Mouse (Mus musculus) cerebellum, postnatal 25 days (tissue): ENCODE data around the gene M6pr.

Source experiments
- DNase-seq, 2 experiments: peaks; one replicate each; pipeline ENCODE4 v3.0.0; 2021; ENCODE audit warnings: mixed read lengths in 2 of 2

M6pr gene

DNA sequence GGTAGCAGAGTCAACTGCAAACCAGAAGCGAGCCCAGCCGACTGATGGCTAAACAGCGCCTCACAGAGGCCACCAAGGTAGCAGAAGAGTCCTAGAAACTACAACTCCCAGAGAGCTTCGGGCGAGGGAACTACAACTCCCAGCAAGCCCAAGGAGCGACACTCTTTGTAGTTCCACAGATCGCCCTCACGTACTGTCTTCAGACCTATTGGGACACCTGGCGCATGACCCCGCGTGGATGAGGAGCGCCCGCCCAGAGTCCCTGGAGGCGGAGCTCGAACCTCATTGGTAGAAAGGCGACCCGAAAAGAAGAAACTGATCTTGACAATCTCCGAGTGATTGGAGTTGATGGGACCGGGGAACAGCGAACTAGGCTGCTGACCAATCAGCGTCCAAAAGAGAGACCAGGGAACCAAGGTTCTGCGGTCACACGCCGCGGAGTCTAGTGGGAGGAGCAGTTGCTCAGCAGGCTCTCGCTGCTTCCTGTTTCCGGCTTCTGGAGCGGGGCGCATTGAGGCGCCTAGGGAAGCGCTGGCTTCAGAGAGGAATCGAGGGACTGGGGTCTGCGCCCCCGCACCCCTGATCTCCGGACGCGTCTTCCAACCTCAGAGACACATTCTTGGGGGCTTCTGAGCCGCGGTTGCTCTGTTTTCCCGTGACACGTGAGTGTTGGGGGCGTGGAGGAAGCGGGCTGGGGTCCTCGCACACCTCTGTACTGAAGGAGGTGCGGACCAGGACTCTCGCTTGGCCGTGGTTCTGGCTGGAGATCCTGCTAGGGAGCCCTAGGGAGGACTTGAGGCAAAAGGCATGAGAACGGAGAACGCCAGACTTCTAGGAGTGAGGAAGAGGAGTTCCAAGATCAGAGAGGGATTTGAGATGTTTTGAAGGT, at the start of gene M6pr:
M6pr (plus strand) TSS at position 216 of the 889 bp plus-strand sequence.
- peak; percentile 94 to 95 for DNase-seq

DNA sequence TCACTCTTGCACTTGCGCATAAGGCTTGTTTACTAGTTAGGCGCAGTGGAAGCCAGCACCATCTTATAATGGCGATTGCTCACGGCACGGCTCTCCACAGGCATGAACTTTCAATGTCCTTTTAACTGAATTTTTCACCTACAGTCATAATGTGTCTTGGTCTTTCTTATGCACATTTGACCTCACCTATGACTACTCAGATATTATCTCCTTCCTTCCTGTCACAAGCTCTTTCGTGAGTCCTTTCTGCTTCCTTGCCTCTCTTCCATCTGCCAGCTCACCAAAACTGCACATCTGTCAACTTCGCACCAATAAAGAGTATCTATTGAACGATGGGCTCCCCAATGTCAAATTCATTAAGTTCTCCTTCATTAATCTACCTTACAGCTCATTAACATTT, 46.0 kb upstream of the M6pr start:
- DNase-seq = no peak

DNA sequence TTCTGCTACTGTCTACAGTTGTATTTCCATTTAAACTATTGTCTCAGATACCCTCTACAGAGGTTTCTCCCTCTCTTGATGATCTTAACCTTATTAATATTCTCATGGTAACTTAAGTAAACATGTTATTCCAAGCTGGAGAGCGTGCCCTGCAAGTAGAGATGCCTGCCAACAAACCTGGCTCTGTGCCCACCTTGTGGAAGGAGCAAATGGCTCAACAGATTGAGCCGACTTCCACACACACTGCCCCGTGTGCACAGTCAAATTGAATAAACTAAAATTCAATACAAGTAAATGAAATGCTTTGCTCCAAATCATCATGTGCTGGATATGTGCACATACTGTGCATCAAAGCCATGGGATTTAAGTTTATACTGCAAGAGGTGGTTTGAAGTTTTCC, 40.0 kb upstream of the M6pr start:
- DNase-seq = peak; percentile 94 to 98

DNA sequence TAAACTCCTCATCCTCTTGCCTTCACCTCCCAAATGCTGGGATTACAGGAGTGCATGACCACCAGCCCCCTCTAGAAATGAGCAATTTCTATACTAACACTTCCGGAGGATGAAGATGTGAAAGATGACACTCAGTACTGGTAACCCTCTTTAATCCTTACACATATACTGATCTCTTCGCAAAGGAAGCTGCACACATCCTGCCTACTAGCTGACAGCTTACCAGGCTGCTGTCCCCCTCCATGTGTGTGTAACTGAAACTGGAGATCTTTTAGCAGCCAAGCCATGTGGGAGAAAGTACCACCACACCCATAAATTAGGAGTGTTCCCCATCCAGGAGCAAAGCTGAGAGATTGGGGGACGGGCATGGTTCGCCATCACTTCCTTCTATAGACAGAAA, 39.4 kb upstream of the M6pr start:
- no peak for DNase-seq

DNA sequence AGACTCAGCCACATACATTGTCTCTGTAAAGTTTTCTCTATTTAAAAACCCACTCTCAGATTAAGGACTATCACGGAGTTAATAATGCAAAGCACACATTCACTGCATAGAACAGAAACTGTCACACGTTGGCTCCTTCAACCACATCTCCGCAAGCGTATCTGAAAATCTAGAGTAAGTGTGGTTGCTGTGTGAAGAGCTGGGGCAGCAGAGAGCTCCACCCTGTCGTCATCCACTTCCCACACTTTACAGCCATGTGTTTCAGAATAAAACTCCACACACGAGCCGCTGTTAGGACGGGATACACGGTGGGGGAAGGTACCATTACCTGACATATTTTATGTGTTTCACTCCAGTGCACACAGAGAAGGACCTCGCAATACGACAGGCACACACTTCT, 38.4 kb upstream of the M6pr start:
- no peak for DNase-seq

DNA sequence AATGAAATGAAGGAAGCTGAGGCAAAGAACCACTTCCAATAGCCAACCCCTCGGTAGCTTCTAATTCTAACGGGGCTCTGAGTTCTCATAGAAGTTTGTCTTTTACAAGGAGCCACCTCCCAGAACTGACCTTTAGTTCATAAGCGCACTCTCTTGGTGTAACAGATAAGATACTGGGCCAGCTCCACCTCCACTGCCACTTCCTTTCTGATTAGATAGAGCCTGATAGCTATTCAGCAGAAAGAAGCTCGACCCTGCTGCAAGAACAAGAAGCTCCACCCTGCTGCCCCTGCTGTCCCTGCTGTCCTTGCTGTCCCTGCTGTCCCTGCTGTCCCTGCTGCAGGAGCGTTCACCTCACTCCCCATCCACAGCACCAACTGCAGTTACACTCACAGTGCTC, 34.0 kb upstream of the M6pr start:
- no peak for DNase-seq

DNA sequence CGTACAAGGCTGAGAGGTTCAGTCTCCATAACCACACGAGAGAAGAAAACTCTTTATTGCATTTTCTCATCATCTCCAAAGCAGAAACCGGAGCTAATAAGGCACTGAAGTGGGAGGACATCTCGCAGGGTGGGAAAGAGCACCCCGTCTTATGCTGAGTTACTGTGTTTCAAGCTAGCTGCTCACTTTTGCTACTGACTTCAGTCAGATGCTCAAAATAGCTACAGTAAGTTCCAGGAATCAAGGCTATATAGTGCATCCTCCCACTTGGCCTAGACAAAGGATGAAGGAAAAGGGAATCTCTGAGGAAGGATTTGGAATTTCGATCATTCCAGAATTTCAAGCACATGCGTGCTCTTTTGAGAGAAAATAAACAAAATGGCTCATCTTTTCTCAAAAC, 32.0 kb upstream of the M6pr start:
- no peak for DNase-seq

DNA sequence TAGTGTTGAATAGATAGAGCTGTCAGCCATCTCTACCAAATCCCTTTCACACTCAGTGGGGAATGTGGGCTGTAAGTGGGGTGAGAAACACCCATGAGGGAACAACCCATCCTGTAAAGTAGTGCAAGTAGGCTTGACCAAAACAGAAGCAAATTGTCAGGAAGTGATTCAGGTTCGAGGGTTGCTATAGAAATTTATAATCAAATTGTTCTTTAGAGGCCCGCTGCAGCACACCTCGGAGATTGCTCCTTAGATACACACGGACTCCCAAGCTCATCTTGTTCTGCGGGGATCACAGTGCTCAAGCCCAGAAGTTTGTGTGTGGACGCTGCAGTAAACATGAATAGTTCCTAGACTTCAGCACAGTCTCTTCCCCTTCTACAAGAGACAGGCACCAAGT, 25.7 kb upstream of the M6pr start, which contains the start of gene Klrg1:
Klrg1 (minus strand) TSS at position 101 of the 400 bp plus-strand sequence.
- no peak for DNase-seq

DNA sequence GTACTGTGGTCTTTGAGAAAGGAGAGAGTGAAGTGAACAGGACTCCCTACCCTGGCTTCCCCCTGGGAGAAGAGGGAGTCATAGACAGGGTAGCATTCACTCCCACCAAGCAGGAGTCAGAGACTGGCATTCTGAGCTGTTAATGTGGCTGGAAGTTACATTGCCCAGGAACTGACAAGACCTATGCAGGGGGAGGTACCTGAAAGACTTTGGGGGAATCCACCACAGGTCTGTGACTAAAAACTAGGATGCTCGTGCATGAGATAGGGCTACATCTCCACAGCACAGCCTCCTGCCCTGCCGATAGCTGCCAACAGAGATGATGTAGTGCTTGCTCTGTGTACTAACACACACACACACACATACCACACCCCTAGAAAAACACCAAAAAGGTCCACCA, 25.1 kb upstream of the M6pr start:
- DNase-seq = no peak

DNA sequence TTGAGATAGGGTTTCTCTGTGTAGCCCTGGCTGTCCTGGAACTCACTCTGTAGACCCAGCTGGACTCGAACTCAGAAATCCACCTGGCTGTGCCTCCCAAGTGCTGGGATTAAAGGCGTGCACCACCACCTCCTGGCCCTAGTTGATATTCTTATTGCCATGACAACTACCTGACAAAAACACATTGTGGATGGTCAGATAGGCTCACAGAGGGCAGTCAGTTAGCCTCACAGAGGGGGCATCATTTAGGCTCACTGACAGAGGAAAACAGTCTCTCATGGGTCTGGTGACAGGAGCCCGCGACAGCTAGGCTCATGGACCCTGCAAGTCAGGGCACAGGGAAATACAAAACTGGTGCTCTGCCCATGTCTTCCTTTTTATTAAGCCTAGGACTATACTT, 24.2 kb upstream of the M6pr start:
- no peak for DNase-seq

DNA sequence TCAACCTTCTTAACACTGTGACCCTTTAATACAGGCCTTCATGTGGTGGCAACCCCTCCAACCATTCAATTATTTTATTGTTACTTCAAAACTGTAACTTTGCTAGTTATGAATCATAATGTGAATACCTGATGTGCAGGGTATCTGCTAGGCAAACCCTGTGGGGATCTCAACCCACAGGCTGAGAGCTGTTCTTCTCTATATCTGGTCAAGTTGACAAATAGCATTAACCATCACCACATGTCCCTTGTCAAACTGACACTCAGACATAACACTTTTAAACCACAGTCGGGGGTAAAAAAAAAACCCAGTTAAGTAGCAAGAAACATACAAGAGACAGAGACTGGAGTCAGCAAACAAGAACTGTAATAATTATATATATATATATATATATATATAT, 23.7 kb upstream of the M6pr start:
- no peak for DNase-seq

DNA sequence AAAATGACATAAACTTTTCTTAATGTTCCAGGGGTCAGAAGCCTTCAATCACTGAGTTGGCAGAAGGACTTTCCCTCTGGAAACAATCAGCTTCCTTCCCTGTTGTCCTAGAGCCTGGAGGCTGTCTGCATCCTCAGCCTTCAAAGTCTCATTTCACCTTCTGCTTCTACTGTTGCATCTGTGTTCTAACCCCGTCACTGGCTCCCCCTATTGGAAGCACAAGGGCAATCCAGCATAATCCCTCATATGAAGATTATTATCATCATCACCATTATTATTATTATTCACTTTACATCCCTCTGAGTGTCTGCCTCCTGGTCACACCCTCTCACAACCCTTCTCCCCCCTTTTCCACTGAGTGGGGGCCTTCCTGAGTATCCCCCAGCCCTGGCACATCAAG, 20.3 kb upstream of the M6pr start:
- DNase-seq = peak in 1 of 2 experiments; percentile 30

DNA sequence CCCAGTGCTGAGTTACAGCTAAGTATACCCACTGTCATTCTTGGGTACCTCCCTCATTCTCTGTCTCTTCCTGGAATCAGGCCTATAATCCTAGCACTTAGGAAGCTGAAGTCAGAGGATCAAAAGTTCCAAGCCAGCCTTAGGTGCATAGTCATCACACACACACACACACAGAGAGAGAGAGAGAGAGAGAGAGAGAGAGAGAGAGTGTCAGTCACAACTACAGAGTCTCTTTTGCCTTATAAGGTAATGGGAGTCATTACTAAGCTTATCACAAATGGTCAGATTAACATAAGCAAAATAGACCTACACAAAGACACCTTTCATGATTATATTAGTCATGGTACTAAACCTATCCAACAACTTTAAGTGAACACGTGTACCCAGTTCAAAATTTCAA, 19.2 kb upstream of the M6pr start:
- no peak for DNase-seq

DNA sequence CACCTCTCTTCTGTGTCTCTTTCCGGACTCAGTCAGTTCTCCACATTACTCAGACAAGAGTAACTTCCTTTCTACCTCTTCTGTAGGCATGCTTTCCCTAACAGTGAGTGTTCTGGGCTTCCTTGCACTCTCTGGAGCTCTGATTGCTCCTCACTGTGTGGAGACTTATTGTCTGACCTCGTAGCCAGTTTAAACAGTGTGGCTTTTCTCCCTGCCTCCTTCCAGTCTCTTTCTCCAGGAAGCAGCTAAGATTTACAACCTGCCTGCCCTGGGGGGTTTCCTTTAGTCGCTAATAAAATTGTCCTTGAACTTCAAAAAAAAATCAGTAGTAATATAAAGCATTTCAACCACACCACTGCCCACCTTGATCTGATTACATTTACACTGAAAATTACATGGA, 18.3 kb upstream of the M6pr start:
- no peak for DNase-seq

DNA sequence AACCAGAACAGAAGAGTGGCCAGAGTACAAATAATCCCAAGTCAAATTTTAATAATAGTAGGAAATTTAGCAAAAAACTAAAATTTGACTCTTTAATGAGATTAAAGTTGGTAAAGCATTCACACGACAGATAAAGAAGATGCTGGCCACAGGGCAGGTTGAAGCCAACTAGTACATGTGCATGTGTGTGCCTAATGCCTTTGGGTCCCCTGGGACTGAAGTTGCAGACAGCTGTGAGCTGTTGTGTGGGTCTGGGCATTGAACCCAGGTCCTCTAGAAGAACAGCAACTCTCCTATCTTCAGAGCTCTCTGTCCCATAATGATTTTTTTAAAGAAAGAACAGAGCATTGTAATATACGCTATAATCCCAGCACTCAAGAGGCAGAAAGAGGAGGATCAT, 17.3 kb upstream of the M6pr start:
- no peak for DNase-seq

DNA sequence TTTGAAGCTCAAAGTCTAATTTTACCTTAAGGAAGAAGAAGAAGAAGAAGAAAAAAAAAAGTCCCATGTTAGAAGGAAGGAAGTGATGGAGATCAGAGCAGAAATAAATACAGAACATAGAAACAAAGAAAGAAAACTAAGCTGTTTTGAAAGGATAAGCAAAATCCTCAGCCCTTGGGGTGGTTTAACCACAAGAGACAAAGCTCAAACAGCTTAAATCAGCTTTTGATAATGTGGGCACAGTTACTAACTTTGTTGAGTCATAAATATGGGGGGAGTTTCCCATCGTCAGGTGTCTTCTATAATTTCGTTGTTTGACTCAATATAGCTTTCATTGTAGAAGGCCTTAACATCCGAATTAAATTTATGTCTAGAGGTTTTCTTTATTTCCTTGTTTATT, 16.8 kb upstream of the M6pr start:
- DNase-seq = no peak

DNA sequence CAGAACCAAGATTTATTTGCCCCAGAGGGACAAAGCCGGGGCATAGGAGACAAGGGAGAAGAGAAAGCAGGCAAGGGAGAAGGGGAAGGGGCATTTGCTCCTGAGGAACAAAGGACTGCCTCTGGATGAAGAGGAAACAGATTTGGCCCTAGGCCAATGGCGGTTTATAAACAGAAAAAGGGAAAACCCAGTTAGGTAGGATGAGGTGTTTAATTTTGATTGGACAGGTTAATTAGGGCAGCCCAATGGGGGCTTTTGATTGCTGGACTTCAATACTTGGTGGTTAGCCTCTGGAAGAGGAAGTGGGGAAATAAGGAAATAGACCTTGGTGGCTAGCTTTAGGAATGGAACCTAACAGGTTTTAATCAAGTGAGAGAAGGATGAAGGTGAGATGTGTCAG, 16.3 kb upstream of the M6pr start:
- DNase-seq = no peak

DNA sequence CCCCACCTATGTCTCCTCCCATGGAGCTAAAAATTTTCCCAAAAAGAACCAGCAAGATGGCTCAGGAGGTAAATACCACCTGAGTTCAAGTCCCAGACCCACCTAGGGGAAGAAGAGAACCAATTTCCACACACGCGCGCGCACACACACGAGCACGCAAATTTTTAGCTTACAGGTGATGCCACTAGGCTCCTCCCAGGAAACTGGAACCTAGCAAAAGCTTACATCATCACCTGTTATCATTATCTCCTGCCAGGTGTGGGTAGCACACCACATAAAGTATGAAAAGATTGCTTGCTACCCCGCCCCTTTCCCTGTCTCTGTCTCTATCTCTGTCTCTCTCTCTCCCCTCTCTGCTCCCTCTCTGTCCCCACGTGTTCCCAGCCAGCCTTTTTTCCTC, 15.4 kb upstream of the M6pr start:
- DNase-seq = no peak

DNA sequence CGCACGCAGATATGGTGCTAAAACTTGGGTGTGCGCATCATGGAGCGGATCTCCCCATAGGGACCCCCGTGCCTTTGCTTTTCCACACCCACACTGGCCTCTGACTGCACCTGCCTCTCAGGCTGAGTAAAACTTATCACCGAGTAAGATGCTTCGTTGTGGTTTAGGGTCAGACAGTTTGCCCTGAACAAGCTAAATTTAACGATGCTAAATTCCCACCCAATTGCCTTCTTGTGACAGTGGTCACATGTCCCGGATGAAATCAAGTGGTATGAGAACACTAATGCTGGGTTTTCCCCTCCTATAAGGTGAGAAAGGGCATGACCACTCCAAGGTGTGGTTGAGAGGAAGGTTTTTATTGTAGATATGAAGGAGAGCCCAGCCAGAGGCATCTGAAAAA, 14.7 kb upstream of the M6pr start:
- DNase-seq = no peak

DNA sequence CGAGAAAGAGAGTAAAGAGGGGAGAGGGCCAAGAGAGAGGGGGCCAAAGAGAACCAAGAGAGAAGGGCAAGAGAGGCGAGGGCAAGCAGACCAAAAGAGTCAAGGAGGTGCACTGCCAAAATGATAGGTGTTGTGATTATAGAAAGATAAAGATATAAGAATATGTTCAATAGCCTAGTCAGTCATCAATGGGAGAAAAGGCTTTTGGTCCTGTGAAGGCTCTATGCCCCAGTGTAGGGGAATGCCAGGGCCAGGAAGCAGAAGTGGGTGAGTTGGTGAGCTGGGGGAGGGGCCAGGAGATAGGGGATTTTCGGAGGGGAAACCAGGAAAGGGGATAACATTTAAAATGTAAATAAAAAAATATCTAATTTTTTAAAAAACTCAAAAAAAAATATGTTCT, 14.2 kb upstream of the M6pr start:
- DNase-seq = no peak

DNA sequence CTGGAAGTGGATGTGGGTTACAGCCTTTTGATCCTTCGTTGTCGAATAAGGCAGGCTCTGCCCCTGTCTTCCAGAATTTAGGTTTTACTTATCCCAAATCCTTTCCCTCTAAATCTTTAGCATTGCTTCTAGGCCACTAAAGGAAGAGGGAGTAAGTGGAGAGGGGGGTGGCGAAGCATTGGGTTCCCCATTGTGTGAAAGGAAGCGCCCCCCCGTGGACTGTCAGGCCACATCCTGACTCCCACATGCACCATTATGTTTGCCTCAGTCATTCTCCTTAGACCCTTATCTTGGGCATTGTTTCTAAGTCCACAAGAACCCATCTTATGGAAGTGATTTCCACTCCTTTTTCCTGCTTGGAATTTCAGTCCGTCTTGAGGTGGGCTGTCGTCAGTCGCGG, 13.3 kb upstream of the M6pr start:
- no peak for DNase-seq

DNA sequence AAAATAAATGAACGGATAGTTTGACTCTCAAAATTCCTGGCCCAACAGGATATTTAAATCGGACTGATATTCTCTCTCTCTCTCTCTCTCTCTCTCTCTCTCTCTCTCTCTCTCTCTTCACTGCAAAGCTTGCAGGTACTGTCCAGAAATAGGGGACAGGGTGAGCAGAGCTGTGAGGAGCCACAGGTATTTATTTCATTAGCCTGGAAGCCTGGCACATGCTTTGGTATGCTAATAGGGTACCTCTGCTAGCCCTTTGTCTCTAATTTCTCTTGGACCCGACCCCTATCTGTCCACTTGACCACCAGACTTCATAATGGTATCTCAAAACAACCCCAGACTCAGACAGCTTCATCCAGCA, 11.6 kb upstream of the M6pr start:
- no peak for DNase-seq

DNA sequence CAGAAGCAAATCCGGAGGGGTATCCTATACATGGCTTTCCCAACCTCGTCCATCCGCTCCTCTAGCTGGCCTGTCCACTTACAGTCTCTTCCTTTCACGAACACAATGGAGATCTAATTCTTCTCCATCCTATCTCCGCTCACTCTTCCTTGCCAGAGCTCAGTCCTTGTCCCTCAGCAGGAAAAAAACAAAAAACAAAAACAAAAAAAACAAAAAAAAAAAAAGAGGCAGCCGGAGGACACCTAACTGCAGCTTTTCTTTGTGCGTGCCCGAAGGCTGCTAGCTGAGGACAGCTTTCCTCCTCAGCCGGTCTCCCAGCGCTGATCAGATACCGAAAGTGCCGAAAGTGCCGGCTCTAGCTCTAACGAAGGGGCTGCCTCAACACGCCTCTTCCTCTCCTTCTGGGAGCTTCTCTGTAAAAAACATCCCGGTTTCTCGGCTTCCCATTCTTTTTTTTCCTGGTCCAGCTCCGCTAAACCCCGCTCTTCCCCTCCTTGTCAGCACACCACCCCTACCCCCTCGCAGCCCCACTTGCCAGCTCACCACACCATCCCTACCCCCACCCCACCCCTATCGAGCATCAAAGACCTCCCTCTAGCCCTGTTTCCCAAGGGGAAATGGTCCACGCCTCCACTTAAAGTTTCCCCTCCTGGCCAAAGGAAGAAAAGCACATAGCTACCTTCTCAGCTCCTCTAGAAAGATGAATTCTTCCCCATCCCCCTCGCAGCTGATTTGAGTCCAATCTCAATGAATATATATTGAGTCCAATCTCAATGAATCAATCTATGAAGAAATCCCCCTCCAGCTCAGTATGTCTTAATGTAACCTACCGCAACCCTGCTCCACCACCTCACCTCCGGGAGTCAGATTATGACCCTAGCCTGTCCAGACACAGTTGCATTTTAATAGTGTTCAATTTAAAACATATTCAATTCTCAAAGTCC, 11.0 kb upstream of the M6pr start:
- peak; percentile 44 to 49 for DNase-seq

DNA sequence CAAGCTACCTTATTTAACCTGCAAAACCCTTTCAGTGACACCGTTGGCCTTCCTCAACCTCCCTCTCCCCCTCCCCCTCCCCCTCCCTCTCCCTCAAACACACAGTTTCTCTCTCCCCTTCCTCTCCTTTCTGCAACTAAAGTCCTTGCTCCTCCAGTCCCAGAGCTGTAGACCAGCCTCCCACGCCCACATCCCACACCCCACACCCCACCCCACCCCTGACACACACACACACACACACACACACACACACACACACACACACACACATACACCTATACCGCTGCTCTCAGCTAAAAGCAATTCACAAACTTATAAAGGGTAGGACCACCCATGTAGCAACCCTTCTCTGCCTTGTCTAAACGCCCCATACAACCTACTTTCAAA, 10.3 kb upstream of the M6pr start:
- no peak for DNase-seq
